Mouse (Mus musculus): Measurements from ENCODE around the gene Boll. TPM values are rescaled to one million over a fixed set of nuclear protein-coding genes. Genes with fewer than 3 reads are reported as not detected.

Boll gene
- total RNA-seq, 2 experiments from 2014 or later, result not detected

GRCm38 (mm10) chr1:55213475-55213874 lies 149.8 kb downstream of the Boll start:
- intact Hi-C loops (cut with DNase I), result no loop called here
- no peak for DNase-seq (ENCODE audit: low spot score in 2 of 2)

GRCm38 (mm10) chr1:55212771-55213170 lies 150.5 kb downstream of the Boll start:
- DNase-seq (ENCODE audit: low spot score in 2 of 2), result no peak
- intact Hi-C loops (cut with DNase I), result no loop called here

GRCm38 (mm10) chr1:55211081-55211480 lies 152.2 kb downstream of the Boll start:
- intact Hi-C loops (cut with DNase I), result no loop called here
- no peak for DNase-seq (ENCODE audit: low spot score in 2 of 2)

GRCm38 (mm10) chr1:55210202-55210965 lies 152.9 kb downstream of the Boll start:
- intact Hi-C loops (cut with DNase I), result no loop called here
- DNase-seq (ENCODE audit: low spot score in 2 of 2), result no peak

GRCm38 (mm10) chr1:55208500-55209140 lies 154.6 kb downstream of the Boll start:
- DNase-seq (ENCODE audit: low spot score in 2 of 2), result no peak
- intact Hi-C loops (cut with DNase I), result no loop called here

GRCm38 (mm10) chr1:55207561-55207960 lies 155.7 kb downstream of the Boll start:
- no peak for DNase-seq (ENCODE audit: low spot score in 2 of 2)
- intact Hi-C loops (cut with DNase I), result no loop called here

GRCm38 (mm10) chr1:55205808-55206327 lies 157.4 kb downstream of the Boll start:
- no peak for DNase-seq (ENCODE audit: low spot score in 2 of 2)

GRCm38 (mm10) chr1:55201850-55202752 lies 161.2 kb downstream of the Boll start:
- DNase-seq (ENCODE audit: low spot score in 2 of 2), result peak; percentile 58 to 72
- intact Hi-C loops (cut with DNase I), result no loop called here

More at GRCm38 (mm10) chr1:55205808-55206327, 157.4 kb downstream of the Boll start:
- intact Hi-C loops (cut with DNase I), result no loop called here

GRCm38 (mm10) chr1:55198719-55199118 lies 164.6 kb downstream of the Boll start:
- DNase-seq (ENCODE audit: low spot score in 2 of 2), result no peak
- intact Hi-C loops (cut with DNase I), result no loop called here

Other genes with a start within 250 kb of the Boll start
- gene Mob4, start 232.2 kb downstream of the Boll start, total RNA-seq (2021), result 10 to 100 TPM; 62.8 to 67.1 TPM
- gene Rftn2, start 136.7 kb downstream of the Boll start, total RNA-seq (2021), result 10 to 100 TPM; 18.5 to 19.5 TPM
- 10 to 100 TPM; 10.6 to 11.5 TPM for gene Mars2, start 126.3 kb downstream of the Boll start, total RNA-seq (2021)
- gene Plcl1, start 42.5 kb upstream of the Boll start, total RNA-seq (2021), result 10 to 100 TPM; 16.9 to 19.6 TPM

All from left cerebral cortex, postnatal 14 days (tissue).